Mouse (Mus musculus): Measurements from ENCODE around the gene Zfhx3.

DNA sequence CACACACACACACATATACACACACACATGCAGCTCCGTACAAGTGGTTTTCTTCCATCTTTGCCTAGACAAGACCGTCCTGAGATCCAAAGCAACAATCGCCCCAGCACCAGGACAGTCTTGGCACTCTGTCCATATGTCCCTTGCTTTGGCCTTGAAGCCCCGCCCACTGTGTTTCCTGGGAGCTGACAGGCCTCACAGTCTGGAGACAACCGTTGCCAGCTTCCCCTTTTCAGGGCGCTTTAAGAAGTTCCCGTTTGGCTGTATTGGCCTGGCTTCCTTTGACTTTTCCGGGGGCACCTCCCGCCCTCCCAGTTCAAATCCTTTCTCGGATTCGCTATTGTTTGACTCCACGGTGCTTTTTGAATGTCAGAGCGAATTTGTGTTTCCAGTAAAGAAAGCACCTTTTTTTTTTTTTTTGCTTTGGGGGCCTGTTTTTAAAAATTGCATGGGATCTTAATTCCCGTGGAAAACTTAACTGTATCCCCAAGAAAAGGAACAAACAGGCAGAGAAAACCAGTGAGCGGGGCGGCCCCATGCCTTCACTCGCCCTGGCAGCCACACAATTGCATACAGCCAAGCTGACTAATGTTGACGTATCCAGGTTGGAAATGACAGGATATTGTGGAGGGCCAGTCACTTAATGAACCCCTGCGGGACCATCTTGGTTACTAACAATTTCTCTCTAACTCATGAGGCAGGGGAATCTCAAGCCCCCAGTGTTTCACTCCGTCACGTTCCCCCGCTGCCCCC lies 444.9 kb downstream of the Zfhx3 start:
- TF ChIP-seq CTCF (conservative IDR thresholded peaks at IDR 0.05; ENCODE audit: insufficient read depth, insufficient read length, low read depth, low read length) (no peak), POLR2A (IDR thresholded peaks at IDR 0.05; ENCODE audit: low read depth, low read length) (no peak)

All from kidney, adult 2 months (tissue).